Mouse (Mus musculus) bone marrow, adult 2 months (tissue): ENCODE data around the gene Coa3. TPM values are rescaled to one million over a fixed set of nuclear protein-coding genes. Genes with fewer than 3 reads are reported as not detected.
A peak's percentile ranks its signal among the peaks of the same experiment; 100 is the strongest.

Experiments used
- H3K27ac ChIP-seq: fragments of 200-500 bp; 2 replicates; pipeline ENCODE4 v1.5.1; 2012; ENCODE audit warnings: low read depth, mild to moderate bottlenecking, control low read depth, inconsistent platforms, low read length; ENCODE audit not compliant: control insufficient read depth, poor library complexity, insufficient read depth
- H3K4me1 ChIP-seq: fragments of 200-500 bp; 2 replicates; pipeline ENCODE4 v1.6.1; 2011; ENCODE audit warnings: low read length; ENCODE audit not compliant: control insufficient read depth, insufficient read depth
- H3K4me3 ChIP-seq: fragments of 200-500 bp; replicated peaks from 2 replicates; pipeline ENCODE3; 2011; ENCODE audit warnings: mild to moderate bottlenecking, low read depth, low read length, control low read depth; ENCODE audit not compliant: control insufficient read depth
- CTCF ChIP-seq: fragments of 200-500 bp; IDR thresholded peaks from 2 replicates; pipeline ENCODE4 v1.5.1; 2011; ENCODE audit warnings: low read length, control low read depth; ENCODE audit not compliant: control insufficient read depth, insufficient read depth
- POLR2A ChIP-seq: fragments of 200-500 bp; IDR thresholded peaks from 2 replicates; pipeline ENCODE4 v1.6.1; 2011; ENCODE audit warnings: low read depth, mild to moderate bottlenecking, control low read depth, low read length, borderline replicate concordance; ENCODE audit not compliant: control insufficient read depth
- WGBS: fragments of 180-500 bp; shearing (Covaris S2); methylation state at CpG from one replicate; pipeline ENCODE4 v1.1.7; 2018; 5-methylcytosine and 5-hydroxymethylcytosine counted together
- polyA plus RNA-seq: library from polyadenylated mRNA; stranded (reverse); fragments of >200 nt; gene quantifications from 2 replicates; pipeline ENCODE4 v1.2.4, GENCODE M21; 2011; ENCODE audit warnings: low replicate concordance; ENCODE audit not compliant: missing spikeins, insufficient read depth, insufficient read length

The Coa3 gene
- polyA plus RNA-seq, 1 experiment = 61.9 TPM

DNA sequence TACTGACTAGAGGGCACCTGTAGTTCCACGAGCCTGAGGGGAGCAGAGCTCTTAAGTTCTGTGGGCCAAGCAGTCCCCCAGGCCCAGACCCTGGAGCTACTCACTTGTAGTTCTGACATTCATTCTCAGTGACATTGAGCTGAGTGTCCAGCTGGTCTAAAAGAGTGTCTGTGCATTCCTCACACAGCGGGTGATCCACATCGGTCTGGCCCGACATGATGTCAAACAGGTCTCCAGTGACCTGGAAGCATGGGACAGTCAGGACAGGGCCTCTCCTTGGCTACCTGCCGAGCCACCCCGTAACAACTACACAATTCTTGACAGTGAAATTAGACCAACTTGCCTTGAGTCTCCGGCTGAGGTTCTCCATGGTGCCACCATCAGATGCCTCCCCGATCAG lies 16.3 kb upstream of the Coa3 start:
- no peak overlapping the region for H3K27ac ChIP-seq
- WGBS = 96% methylated on average over 8 of the region's 8 CpGs
- TF ChIP-seq POLR2A (no peak), CTCF (no peak)
- H3K4me1 ChIP-seq = no peaks in the 10 kb centered on the region; the same call in 1 of the 2 replicates
- no peak overlapping the region for H3K4me3 ChIP-seq

DNA sequence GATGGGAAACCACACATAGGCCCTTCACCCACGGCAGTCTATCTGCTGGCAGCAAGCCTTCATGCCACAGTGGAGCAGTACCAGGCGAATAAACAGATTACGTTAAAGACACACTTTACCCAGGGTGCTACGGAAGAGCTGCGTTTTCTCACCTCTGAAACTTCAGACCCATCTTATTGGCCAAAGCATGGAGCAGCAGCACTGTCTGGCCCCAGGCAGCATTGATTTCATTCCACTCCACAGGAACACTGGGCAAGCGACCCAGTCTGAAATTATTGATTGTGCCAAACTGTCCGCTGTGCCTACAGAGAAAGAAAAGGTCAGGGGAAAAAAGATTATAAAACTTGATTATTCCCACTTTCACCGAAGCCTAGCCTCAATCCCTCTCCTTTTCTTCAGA lies 12.3 kb upstream of the Coa3 start:
- WGBS = 93% methylated on average over 8 of the region's 8 CpGs
- TF ChIP-seq POLR2A = no peak
- no peak for TF ChIP-seq CTCF
- Histone ChIP-seq H3K27ac (no peak overlapping the region), H3K4me3 (no peak overlapping the region), H3K4me1 (no peaks in the 10 kb centered on the region)

DNA sequence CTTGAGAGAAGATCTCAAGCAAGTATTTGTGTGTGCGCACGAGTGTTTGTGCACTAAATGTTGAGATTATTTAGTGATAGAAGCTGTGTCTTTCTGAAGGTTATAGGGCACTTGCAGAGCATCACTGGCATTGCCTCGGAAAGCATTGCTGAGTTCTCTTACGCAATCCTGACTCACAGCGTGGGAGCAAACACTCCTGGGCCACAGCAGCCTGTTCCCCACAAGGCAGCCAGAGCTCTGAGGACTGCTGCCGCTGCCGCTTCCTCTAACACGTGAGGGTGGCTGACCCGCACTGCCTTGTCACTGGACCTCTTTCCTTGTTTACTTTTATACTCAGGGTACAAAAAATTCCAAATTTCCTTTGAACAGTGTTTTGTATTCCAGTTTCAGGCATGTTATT lies 8.4 kb upstream of the Coa3 start:
- TF ChIP-seq CTCF (no peak), POLR2A (no peak)
- Histone ChIP-seq H3K4me1 (no peaks in the 10 kb centered on the region; the same call in 1 of the 2 replicates), H3K4me3 (no peak overlapping the region), H3K27ac (no peak overlapping the region)
- WGBS = 58% methylated on average over 9 of the region's 9 CpGs

DNA sequence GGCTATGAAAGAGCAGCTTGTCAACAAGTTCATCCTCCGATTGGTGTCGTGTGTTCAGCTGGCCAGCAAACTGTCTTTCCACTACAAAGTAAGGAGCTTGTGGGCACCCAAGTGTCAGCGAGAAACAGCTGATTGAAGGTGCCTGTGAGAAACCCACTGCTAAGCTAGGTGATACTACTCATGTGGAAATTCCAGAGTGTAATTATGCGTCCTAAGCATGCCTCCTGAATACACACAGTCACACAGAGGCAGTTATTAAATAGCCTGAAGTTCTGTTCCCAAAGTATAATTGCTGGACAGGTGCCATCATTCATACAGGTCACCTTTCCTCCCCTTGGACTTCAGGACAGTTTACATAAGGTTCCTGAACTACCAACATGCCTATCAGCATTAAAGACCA lies 4.9 kb upstream of the Coa3 start:
- no peak overlapping the region for H3K27ac ChIP-seq
- 84% methylated on average over 4 of the region's 4 CpGs for WGBS
- H3K4me1 ChIP-seq = no peaks in the 10 kb centered on the region; the same call in 1 of the 2 replicates
- TF ChIP-seq CTCF = no peak
- TF ChIP-seq POLR2A = no peak
- no peak overlapping the region for H3K4me3 ChIP-seq

DNA sequence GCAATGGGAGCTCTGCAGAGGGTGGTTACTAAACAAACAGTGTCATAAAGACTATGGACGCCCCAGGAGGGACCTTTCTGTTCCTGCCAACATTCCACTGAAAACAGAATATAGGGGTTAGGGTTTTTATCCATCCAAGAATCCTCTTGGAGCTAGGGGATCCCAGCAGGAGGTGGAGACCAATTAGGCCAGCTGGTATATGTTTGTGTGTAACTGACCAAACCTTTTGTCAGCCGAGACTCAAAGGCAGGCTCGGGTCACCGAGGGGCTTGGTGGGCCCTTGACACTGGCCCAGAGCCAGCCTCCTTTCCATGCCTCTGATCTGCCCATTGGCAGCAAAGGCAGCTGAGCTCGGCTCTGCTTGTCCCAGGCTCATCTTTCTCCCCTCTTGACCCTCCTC lies 4.0 kb upstream of the Coa3 start:
- 74% methylated on average over 5 of the region's 5 CpGs for WGBS
- Histone ChIP-seq H3K27ac (no peak overlapping the region), H3K4me3 (no peak overlapping the region), H3K4me1 (peaks cover 2% of the 10 kb centered on the region)
- TF ChIP-seq POLR2A = no peak
- no peak for TF ChIP-seq CTCF

DNA sequence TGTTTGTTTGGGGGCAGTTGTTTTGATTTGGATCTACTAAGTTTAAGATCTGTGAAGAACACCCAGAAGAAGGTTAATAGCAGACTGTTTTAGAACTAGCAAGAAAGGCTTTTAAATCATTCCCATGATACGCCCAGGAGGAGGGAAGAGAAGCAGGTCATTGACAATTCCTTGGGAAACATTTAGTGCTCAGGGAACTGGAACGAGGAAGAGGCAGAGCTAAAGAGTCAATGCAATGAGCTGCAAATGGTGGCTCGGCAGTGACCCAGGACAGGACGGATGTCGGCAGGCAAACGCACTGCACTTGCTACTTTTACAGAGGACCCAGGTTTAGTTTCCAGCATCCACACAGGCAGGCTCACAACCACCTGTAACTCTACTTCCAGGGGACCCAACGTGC lies 1.9 kb upstream of the Coa3 start:
- no peak for TF ChIP-seq POLR2A
- no peak for TF ChIP-seq CTCF
- 70% methylated on average over 7 of the region's 7 CpGs for WGBS
- no peak overlapping the region for H3K27ac ChIP-seq
- peaks cover 3% of the 10 kb centered on the region for H3K4me1 ChIP-seq
- H3K4me3 ChIP-seq = no peak overlapping the region

DNA sequence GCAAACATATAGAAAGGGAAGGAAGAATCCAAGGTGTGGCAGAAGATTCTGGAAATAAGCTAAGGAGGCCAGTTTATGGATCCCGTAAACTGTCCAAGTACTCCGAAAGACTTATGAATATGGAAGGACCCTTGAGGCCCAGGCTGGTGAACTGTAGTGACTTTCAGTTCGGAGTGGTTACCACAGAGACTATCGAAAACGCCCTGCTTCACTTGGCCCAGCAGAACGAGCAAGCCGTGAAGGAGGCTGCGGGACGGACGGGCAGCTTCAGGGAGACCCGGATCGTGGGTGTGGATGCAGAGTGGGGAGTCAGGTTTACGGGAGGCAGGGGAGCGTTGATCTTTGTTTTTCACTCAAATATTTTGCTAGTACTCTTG lies 267 bp upstream of the Coa3 start:
- H3K4me3 ChIP-seq = peak overlapping the region; percentile 97
- peak overlapping the region; percentile 23; the same call in 1 of the 2 replicates for H3K27ac ChIP-seq
- peaks cover 3% of the 10 kb centered on the region for H3K4me1 ChIP-seq
- no peak for TF ChIP-seq POLR2A
- 63% methylated on average over 14 of the region's 14 CpGs for WGBS

DNA sequence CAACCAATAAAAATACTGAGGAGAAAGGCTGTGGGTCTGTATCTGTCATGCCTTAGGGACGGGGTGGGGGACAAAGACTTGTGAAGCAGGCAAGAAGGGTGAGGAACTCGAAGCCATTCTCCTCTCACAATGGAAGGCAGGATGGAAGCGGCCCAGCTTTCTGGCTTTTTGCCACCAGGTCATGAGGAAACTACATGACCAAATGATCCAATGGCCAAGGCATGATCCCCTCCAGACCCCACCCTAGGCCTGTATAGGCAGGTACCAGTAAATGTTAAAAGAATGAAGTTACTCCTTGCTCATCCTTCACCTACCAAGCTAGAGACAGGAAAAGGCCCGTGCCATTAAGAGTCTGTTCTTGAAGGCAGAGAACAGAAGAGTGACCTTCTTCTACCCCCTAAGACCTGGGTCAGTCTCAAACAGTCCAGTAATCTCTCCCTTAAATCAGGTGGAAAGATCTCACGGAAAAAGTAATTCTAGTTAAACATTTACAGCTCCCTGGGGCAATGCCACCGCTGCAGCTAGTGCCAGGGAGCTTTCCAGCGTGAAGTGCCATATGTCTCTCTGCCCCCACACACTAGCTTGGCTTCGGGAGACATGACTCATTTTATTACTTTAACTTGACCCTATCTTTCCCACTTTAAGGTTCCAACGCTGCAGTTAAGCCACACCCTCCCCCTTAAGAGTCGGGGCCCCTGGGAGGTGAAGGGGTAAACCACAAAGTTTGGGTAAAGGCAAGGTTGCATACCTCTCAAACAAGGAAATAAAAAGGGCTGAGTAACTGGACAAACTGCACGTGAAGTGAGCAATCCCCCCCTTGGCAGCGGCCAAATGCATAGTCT lies 1.3 kb downstream of the Coa3 start:
- TF ChIP-seq POLR2A (no peak), CTCF (no peak)
- H3K4me3 ChIP-seq = peak overlapping the region; percentile 74
- peaks cover 3% of the 10 kb centered on the region for H3K4me1 ChIP-seq
- WGBS = 45% methylated on average over 12 of the region's 12 CpGs
- no peak overlapping the region for H3K27ac ChIP-seq

DNA sequence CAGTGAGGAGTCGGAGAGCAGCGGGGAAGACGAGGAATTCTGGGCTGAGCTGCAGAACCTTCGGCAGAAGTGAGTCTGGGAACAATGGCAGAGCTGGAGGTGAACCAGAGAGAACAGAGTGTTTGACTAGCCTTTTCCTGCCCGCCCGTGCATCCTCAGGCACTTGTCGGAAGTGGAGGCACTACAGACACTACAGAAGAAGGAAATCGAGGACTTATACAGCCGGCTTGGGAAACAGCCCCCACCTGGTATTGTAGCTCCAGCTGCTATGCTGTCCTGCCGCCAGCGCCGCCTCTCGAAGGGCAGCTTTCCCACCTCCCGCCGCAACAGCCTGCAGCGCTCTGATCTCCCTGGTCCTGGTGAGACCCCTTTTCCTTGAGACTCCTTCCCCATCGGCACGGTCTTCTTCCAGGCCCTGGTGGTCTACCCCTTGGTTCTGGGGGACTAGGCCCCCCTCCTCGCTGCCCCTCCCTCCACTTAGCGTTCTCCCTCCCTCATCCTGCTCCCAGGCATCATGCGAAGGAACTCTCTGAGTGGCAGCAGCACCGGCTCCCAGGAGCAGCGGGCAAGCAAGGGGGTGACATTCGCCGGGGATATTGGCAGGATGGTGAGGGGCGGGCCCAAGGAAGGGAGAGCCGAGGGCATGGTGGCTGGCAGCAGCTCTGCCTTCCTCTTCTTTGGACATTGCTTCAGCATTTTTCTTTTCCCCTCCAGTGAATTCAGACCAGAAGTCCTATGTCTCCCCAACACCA lies 2.4 kb downstream of the Coa3 start:
- Histone ChIP-seq H3K4me1 (peaks cover 3% of the 10 kb centered on the region), H3K4me3 (no peak overlapping the region), H3K27ac (no peak overlapping the region)
- no peak for TF ChIP-seq CTCF
- TF ChIP-seq POLR2A = no peak
- WGBS = 80% methylated on average over 27 of the region's 27 CpGs
